Mouse (Mus musculus): Measurements from ENCODE around the gene Dusp16.

GRCm38 (mm10) chr6:134677504-134677903 is 114.9 kb downstream of the Dusp16 start:
- TF ChIP-seq TAL1 (IDR thresholded peaks at IDR 0.05; ENCODE audit: low read length): no peak
- no peak for TF ChIP-seq GATA1 (IDR thresholded peaks at IDR 0.05; ENCODE audit: low read length)

All from erythroblast, embryonic 14.5 days (primary cell).